ENCODE assay signal across 21 mouse cellular contexts in genomic region chr14:47551668-47552067, GRCm38 (mm10). TPM values are rescaled to one million over a fixed set of nuclear protein-coding genes. Genes with fewer than 3 reads are reported as not detected.
A peak's percentile ranks its signal among the peaks of the same experiment; 100 is the strongest.
DNase-seq lines count a peak whose midpoint lies in the region; ATAC-seq and TF ChIP-seq lines count a peak whose summit lies in the region.
"Had no signal": no experiment of that assay in that cellular context is flagged by ENCODE, and none has a peak within 500 bp of the region (broad histone marks: within the 10 kb centered on the region; RNA-seq: fewer than 3 reads in every experiment).

No protein-coding gene starts in this region.

- TF ChIP-seq EP300 in liver, postnatal 0 days (IDR thresholded peaks at IDR 0.05; ENCODE audit: low read depth): no peak

- no peaks in the 10 kb centered on the region for H3K27me3 ChIP-seq in liver, postnatal 0 days (ENCODE audit: insufficient read depth, low read length)
- no peaks in the 10 kb centered on the region for H3K27me3 ChIP-seq in liver, embryonic 12.5 days (replicated peaks)
- H3K27me3 ChIP-seq: embryonic facial prominence, embryonic 13.5 days; embryonic facial prominence, embryonic 15.5 days; forebrain, embryonic 12.5 days had no signal

- H3K4me1 ChIP-seq in liver, postnatal 0 days (ENCODE audit: insufficient read depth): no peaks in the 10 kb centered on the region
- peaks cover 10% of the 10 kb centered on the region; the same call in 1 of the 2 replicates for H3K4me1 ChIP-seq in liver, embryonic 12.5 days
- H3K4me1 ChIP-seq: embryonic facial prominence, embryonic 13.5 days; embryonic facial prominence, embryonic 15.5 days; forebrain, embryonic 10.5 days; forebrain, embryonic 12.5 days had no signal

- no peak overlapping the region for H3K9ac ChIP-seq in liver, postnatal 0 days (replicated peaks)
- H3K9ac ChIP-seq in liver, embryonic 12.5 days: no peak overlapping the region
- H3K9ac ChIP-seq: embryonic facial prominence, embryonic 13.5 days; embryonic facial prominence, embryonic 15.5 days; forebrain, embryonic 12.5 days had no signal

- 86% methylated on average over 6 of the region's 6 CpGs for WGBS in liver, postnatal 0 days (ENCODE audit: insufficient replicate concordance)
- WGBS in liver, embryonic 12.5 days (ENCODE audit: insufficient replicate concordance): 81% methylated on average over 6 of the region's 6 CpGs

- H3K9me3 ChIP-seq in liver, postnatal 0 days (ENCODE audit: low read length): no peaks in the 10 kb centered on the region
- H3K9me3 ChIP-seq in liver, embryonic 12.5 days (replicated peaks): no peaks in the 10 kb centered on the region
- H3K9me3 ChIP-seq: embryonic facial prominence, embryonic 13.5 days; embryonic facial prominence, embryonic 15.5 days; forebrain, embryonic 10.5 days; forebrain, embryonic 12.5 days had no signal

- no peak for TF ChIP-seq CTCF in liver, postnatal 0 days (IDR thresholded peaks at IDR 0.05; ENCODE audit: low read depth)

- no peak overlapping the region for H3K4me3 ChIP-seq in liver, postnatal 0 days (ENCODE audit: low read depth, low read length)
- no peak overlapping the region for H3K4me3 ChIP-seq in liver, embryonic 12.5 days
- H3K4me3 ChIP-seq: embryonic facial prominence, embryonic 13.5 days; embryonic facial prominence, embryonic 15.5 days; erythroblast, embryonic 14.5 days; forebrain, embryonic 10.5 days; forebrain, embryonic 12.5 days had no signal

- ATAC-seq in liver, postnatal 0 days: peak; percentile 19; the same call in 1 of the 2 replicates
- no peak; the same call in 1 of the 2 replicates for ATAC-seq in liver, embryonic 12.5 days
- ATAC-seq: forebrain, embryonic 14.5 days; forebrain, embryonic 16.5 days had no signal

- H3K36me3 ChIP-seq in liver, postnatal 0 days (replicated peaks; ENCODE audit: insufficient read depth, low read length): peaks cover 51% of the 10 kb centered on the region
- H3K36me3 ChIP-seq in liver, embryonic 12.5 days: peaks cover 81% of the 10 kb centered on the region

- no peak for DNase-seq in liver, postnatal 0 days
- peak; percentile 47 for DNase-seq in urinary bladder, postnatal 14 days (ENCODE audit: low spot score)
- DNase-seq in urinary bladder, postnatal 10 days (ENCODE audit: low spot score): no peak
- DNase-seq: adrenal gland, adult 2 months; adrenal gland, postnatal 10 days; adrenal gland, postnatal 25 days; cerebellum, adult 11 months; cerebellum, adult 18-20 months; cerebellum, adult 8-10 months; cerebellum, adult 9-11 months; cerebellum, postnatal 14 days; cerebellum, postnatal 36 days; embryo, embryonic 11 days had no signal

- no peak overlapping the region for H3K4me2 ChIP-seq in liver, postnatal 0 days (ENCODE audit: low read depth, low read length)
- no peak overlapping the region for H3K4me2 ChIP-seq in liver, embryonic 12.5 days
- H3K4me2 ChIP-seq: embryonic facial prominence, embryonic 13.5 days; embryonic facial prominence, embryonic 15.5 days; forebrain, embryonic 12.5 days had no signal

- no peak overlapping the region for H3K27ac ChIP-seq in liver, postnatal 0 days (ENCODE audit: low read depth)
- H3K27ac ChIP-seq in liver, embryonic 12.5 days: no peak overlapping the region
- H3K27ac ChIP-seq: embryonic facial prominence, embryonic 13.5 days; embryonic facial prominence, embryonic 15.5 days; forebrain, embryonic 10.5 days; forebrain, embryonic 12.5 days had no signal

RNA-seq across cellular contexts. Expression of gene Atg14, which starts 18.8 kb away (rescaled TPM):
- polyA plus RNA-seq in liver, postnatal 0 days (2015; fragmentation: Nextera tagmentation; extraction: Ambion mirVana): 5.6 and 6.3 TPM in 2 replicates
- 7.6 and 8.0 TPM in 2 replicates for polyA plus RNA-seq in liver, embryonic 12.5 days (2016; fragmentation: Nextera tagmentation; extraction: Ambion mirVana)
